Mouse (Mus musculus) midbrain, embryonic 11.5 days (tissue): Measurements from ENCODE around the gene Ubap1. TPM values are rescaled to one million over a fixed set of nuclear protein-coding genes. Genes with fewer than 3 reads are reported as not detected.

Experiments
- ATAC-seq: fragments of 200-750 bp; cut with Nextera tagmentation; 2 replicates; pipeline ENCODE4 v1.8.0; 2017; ENCODE audit warnings: moderate TSS enrichment, moderate library complexity; ENCODE audit not compliant: low FRiP score
- DNase-seq: peaks from one replicate; pipeline ENCODE4 v3.0.0; 2015; ENCODE audit warnings: low spot score; ENCODE audit errors: missing footprints
- H3K27ac ChIP-seq: fragments of 300-500 bp; sonication (generic); 2 replicates; pipeline ENCODE4 v1.5.1; 2014; ENCODE audit warnings: low read depth, low read length
- H3K27me3 ChIP-seq: fragments of 300-500 bp; sonication (generic); 2 replicates; pipeline ENCODE4 v1.6.1; 2014; ENCODE audit warnings: mild to moderate bottlenecking, low read length, moderate library complexity, mixed read lengths; ENCODE audit not compliant: control insufficient read depth, insufficient read depth
- H3K36me3 ChIP-seq: fragments of 300-500 bp; sonication (generic); 2 replicates; pipeline ENCODE4 v1.6.1; 2014; ENCODE audit warnings: mild to moderate bottlenecking, low read length, moderate library complexity, mixed read lengths; ENCODE audit not compliant: control insufficient read depth, insufficient read depth
- H3K4me1 ChIP-seq: fragments of 300-500 bp; sonication (generic); 2 replicates; pipeline ENCODE4 v1.6.1; 2014; ENCODE audit warnings: low read length; ENCODE audit not compliant: control insufficient read depth, insufficient read depth
- H3K4me2 ChIP-seq: fragments of 300-500 bp; sonication (generic); 2 replicates; pipeline ENCODE4 v1.6.1; 2014; ENCODE audit warnings: mild to moderate bottlenecking, moderate library complexity
- H3K4me3 ChIP-seq: fragments of 300-500 bp; sonication (generic); 2 replicates; pipeline ENCODE4 v1.5.1; 2014; ENCODE audit warnings: low read depth, low read length
- H3K9ac ChIP-seq: fragments of 300-500 bp; sonication (generic); 2 replicates; pipeline ENCODE4 v1.6.1; 2014; ENCODE audit warnings: low read length
- H3K9me3 ChIP-seq: fragments of 300-500 bp; sonication (generic); 2 replicates; pipeline ENCODE4 v1.6.1; 2016; ENCODE audit warnings: low read length; ENCODE audit not compliant: control insufficient read depth
- WGBS: fragments of 180-500 bp; shearing (Covaris S2); extraction: QIAGEN DNeasy Blood & Tissue Kit; methylation state at CpG from one replicate; pipeline ENCODE4 v1.1.7; 2014; 5-methylcytosine and 5-hydroxymethylcytosine counted together
- polyA plus RNA-seq: library from polyadenylated mRNA; unstranded; fragments of >200 nt; fragmentation: Nextera tagmentation; extraction: Ambion mirVana; gene quantifications from 2 replicates; pipeline ENCODE4 v1.2.1, GENCODE M21; 2014

Gene Ubap1
- polyA plus RNA-seq, 1 experiment from 2014 or later = 98.0 TPM

DNA sequence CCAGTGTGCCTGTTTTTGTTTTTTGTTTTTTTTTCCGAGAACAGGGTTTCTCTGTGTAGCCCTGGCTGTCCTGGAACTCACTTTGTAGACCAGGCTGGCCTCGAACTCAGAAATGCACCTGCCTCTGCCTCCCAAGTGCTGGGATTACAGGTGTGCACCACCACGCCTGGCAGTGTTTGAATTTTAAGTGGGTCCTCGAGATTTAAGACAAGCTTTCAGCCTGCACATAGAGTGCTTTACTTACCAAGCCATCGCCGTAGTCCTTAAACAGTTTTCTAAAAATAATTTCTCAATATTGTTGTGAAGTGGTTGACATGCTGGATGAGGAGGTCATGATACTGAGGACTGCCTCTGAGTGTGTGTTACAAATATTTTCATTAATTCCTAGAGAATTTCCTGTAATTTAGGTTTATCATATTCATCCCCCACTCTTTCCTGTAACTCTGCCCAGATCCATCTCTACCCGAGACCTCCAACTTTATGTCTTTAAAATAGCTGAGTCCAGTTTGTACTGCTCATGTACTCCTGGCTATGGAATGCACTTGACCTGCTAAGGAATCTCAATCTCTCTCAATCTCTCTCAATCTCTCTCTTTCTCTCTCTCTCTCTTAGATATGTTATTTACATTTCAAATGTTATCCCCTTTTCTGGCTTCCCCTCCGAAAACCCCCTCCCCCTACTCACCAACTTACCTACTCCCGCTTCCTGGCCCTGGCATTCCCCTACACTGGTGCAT, 21.1 kb downstream of the Ubap1 start:
- Histone ChIP-seq H3K36me3 (peaks cover 5% of the 10 kb centered on the region; the same call in 1 of the 2 replicates), H3K9me3 (no peaks in the 10 kb centered on the region), H3K4me1 (no peaks in the 10 kb centered on the region), H3K27ac (no peak overlapping the region), H3K27me3 (no peaks in the 10 kb centered on the region), H3K9ac (no peak overlapping the region), H3K4me3 (no peak overlapping the region), H3K4me2 (no peak overlapping the region)
- DNase-seq = peak; percentile 44
- whole genome bisulfite sequencing = 93% methylated on average over 9 of the region's 9 CpGs
- no peak for ATAC-seq

DNA sequence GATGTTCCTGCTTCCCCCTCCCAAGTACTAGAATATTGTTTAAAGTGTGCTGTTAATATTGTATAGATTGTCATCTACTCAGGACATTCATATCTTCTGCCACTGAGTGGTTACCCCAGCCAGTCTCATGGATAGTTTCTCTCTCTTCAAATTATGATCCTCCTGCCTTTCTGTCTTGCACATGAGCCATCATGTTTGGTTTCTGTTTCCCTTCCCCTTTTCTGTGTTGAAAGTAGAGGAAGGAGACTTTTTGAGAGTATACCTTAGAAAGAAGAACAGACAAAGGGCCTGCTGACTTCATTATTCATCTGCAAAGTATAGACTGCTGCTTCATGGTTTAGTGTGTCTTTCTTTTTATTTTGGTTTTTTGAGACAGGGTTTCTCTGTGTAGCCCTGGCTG, 28.8 kb downstream of the Ubap1 start:
- Histone ChIP-seq H3K36me3 (peaks cover 24% of the 10 kb centered on the region), H3K4me2 (no peak overlapping the region), H3K27ac (no peak overlapping the region), H3K4me1 (no peaks in the 10 kb centered on the region), H3K9ac (no peak overlapping the region), H3K27me3 (no peaks in the 10 kb centered on the region), H3K9me3 (no peaks in the 10 kb centered on the region), H3K4me3 (no peak overlapping the region)
- ATAC-seq (no peak), DNase-seq (peak; percentile 14)

DNA sequence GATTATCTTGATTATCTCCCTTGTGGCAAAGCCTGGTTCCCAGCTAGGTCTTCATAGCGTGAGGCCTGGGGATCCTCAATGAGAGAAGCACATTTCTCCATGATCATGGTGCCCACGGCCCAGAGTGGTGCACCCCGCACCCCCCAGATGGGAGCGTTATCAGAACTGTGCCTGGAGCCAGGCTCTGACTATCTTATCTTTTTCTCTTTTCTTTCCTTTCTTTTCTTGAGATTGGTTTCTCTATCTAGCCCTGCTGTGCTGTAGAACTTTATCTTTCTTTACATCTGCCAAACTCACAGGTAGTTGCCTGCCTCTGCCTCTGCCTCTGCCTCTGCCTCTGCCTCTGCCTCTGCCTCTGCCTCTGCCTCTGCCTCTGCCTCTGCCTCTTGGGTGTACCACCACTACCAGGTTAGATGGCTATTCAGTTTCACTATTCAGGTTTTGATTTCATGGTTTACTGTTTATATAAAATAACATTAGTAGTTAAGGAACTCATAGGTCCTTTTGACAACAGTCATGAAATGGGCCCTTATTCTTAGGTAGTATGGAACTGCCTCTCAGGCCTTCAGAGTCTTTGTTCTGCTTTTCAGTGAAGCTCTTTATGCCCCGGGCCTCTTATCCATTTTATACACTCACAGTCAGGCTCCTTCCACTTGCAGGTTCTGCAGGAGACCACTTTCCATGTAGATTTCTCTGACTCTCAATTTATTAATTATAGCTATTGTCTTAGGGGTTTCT, 32.6 kb downstream of the Ubap1 start:
- WGBS = 95% methylated on average over 5 of the region's 5 CpGs
- DNase-seq (peak; percentile 53), ATAC-seq (no peak)
- Histone ChIP-seq H3K4me1 (no peaks in the 10 kb centered on the region), H3K9me3 (no peaks in the 10 kb centered on the region), H3K4me2 (no peak overlapping the region), H3K4me3 (no peak overlapping the region), H3K27me3 (no peaks in the 10 kb centered on the region), H3K36me3 (peaks cover 14% of the 10 kb centered on the region), H3K9ac (no peak overlapping the region), H3K27ac (no peak overlapping the region)

DNA sequence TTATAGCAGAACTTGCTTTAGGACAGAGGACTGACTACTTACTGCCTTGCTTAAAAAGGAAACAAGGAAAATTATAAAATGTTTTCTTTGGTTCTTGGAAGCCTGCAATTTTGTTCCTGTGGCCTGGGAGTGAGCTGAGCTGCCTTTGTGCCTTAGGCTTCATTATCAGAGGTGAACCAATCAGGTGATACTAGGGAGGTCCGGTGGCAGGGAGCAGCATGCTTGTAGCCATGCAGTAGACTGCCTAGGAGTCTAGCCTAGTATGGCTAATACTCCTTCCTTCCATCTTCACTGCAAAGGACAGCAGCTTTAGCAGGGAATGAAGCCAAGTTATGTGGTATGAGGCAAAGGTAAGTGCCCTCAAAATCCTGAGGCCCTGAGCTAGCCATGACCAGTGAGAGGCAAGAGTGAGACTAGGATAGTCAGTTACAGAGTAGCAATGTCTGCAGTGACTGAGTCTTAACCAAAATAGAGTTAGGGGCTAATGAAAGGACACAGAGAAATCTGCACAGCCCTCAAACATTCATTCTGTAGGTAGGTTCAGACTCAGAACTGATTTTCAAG, 37.7 kb downstream of the Ubap1 start:
- Histone ChIP-seq H3K9me3 (no peaks in the 10 kb centered on the region), H3K4me2 (no peak overlapping the region), H3K27me3 (no peaks in the 10 kb centered on the region), H3K36me3 (peaks cover 9% of the 10 kb centered on the region), H3K4me3 (no peak overlapping the region), H3K27ac (no peak overlapping the region), H3K4me1 (no peaks in the 10 kb centered on the region), H3K9ac (no peak overlapping the region)
- no peak for ATAC-seq
- DNase-seq = no peak
- WGBS = 77% methylated on average over 1 of the region's 1 CpGs

DNA sequence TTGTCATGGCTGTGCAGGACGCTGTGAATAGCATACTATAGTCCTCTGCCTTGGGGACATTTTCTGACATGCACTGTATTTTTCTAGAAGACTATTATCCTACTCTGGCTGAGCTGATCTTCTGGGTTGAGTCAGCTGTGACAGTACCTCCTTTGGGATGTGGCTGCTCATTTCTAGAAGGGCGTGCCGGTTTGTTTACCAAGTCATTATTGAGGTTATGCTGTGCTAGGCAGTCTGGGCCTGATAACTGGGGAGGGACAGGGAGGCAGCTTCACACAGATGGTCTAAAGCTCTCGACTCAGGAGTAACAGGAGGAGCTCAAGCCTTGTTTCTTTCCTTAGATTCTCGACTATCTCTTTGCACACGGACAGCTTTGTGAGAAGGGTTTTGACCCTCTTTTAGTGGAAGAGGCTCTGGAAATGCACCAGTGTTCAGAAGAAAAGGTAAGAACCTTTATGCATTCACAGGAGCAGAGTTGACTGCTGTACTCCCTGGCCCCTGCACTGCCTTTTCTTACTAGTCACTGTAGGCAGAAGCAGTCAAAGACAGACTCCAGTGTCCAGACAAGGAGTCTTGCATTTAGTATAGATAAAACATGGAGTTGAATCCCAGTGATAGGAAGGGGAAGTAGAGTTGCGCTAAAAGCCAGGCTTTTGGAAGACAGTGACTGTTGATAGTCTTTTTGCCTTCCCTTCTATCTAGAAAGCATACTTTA, 39.1 kb downstream of the Ubap1 start:
- Histone ChIP-seq H3K4me2 (no peak overlapping the region), H3K9me3 (no peaks in the 10 kb centered on the region), H3K27ac (no peak overlapping the region), H3K9ac (no peak overlapping the region), H3K36me3 (peaks cover 11% of the 10 kb centered on the region), H3K4me3 (no peak overlapping the region), H3K27me3 (no peaks in the 10 kb centered on the region), H3K4me1 (no peaks in the 10 kb centered on the region)
- ATAC-seq (no peak), DNase-seq (no peak)
- WGBS = 87% methylated on average over 7 of the region's 7 CpGs

DNA sequence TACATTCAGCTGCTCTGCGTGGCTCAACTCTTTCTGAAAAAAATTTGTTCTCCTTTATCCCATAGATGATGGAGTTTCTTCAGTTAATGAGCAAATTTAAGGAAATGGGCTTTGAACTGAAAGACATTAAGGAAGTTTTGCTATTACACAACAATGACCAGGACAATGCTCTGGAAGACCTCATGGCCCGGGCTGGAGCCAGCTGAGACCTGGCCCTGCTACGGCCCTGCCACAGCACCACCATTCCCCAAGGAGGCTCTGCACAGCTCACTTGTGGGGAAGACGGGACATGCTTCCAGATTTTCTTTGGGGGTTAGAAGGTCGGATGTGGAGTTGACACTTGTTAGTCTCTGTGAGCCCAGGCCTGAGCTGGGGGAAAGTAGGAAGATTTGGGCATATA, 39.8 kb downstream of the Ubap1 start:
- Histone ChIP-seq H3K9me3 (no peaks in the 10 kb centered on the region), H3K27ac (no peak overlapping the region), H3K27me3 (no peaks in the 10 kb centered on the region), H3K4me3 (no peak overlapping the region), H3K4me2 (no peak overlapping the region), H3K36me3 (peaks cover 16% of the 10 kb centered on the region), H3K4me1 (no peaks in the 10 kb centered on the region), H3K9ac (no peak overlapping the region)
- DNase-seq (no peak), ATAC-seq (no peak)
- WGBS = 84% methylated on average over 5 of the region's 5 CpGs

DNA sequence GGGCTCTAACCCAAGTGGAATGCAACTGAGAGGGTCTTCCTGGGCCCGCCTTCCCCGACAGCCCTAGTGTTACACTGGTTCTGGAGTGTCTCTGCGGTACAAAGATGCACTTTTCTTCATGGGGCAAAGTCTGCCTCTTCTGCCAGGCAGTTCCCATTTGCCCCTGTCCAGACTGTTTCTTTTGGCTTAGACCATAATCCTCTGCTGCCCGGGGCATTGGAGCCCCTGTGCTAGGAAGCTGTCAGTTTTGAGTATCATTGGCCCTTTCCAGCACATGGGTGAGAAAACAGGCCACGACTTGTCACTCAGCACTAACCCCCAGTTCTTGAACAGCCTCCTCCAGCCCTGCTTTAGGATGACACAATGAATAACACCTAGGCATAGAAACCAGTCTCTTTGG, 40.4 kb downstream of the Ubap1 start:
- DNase-seq (no peak), ATAC-seq (no peak)
- H3K4me2 ChIP-seq = no peak overlapping the region
- H3K27ac ChIP-seq = no peak overlapping the region
- no peak overlapping the region for H3K4me3 ChIP-seq
- no peaks in the 10 kb centered on the region for H3K4me1 ChIP-seq
- no peak overlapping the region for H3K9ac ChIP-seq
- 88% methylated on average over 5 of the region's 5 CpGs for WGBS
- peaks cover 20% of the 10 kb centered on the region for H3K36me3 ChIP-seq
- no peaks in the 10 kb centered on the region for H3K9me3 ChIP-seq
- no peaks in the 10 kb centered on the region for H3K27me3 ChIP-seq

DNA sequence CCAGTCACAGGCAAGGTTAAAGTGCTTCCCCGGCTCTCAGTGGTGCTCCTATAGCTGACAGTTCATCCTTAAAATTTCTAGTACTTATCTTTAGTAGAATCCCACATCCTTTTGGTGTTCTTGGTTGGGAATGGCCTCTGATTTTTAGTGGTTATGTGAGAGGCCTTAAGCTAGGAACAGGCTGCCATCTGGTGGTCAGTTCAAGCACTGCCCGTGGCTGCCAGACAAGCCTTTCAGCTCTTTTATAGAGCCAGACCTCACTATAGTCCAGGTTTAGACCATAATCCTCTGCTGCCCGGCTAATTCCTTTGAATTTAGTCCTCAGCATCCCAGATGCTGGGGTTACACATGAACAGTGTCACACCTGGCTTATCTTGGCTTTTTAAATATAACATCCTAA, 41.3 kb downstream of the Ubap1 start:
- Histone ChIP-seq H3K4me2 (no peak overlapping the region), H3K9me3 (no peaks in the 10 kb centered on the region), H3K4me3 (no peak overlapping the region), H3K27ac (no peak overlapping the region), H3K27me3 (no peaks in the 10 kb centered on the region), H3K36me3 (peaks cover 23% of the 10 kb centered on the region), H3K4me1 (no peaks in the 10 kb centered on the region), H3K9ac (no peak overlapping the region)
- WGBS = 29% methylated on average over 3 of the region's 3 CpGs
- peak; percentile 52; the same call in 1 of the 2 replicates for ATAC-seq
- DNase-seq = peak; percentile 97

DNA sequence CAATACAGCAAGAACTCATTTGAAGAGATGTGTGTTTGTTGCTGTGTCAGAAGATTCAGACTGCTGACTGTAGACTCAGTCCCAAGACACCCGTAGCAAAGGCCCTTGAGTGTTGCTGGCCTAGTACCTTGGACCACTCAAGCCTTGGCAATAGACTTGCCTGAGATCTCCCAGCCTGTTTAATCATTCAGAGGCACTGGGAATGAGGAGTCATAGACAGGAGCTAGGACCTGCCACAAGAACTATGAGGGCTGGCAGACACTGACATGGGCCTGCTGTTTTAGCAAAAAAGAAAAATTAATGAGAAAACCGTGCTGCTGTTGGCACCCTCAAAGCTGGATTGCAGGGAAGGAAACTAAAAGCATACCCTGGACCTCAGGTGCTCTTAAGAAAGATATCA, 42.2 kb downstream of the Ubap1 start:
- no peak for ATAC-seq
- WGBS = 96% methylated on average over 2 of the region's 2 CpGs
- H3K4me3 ChIP-seq = no peak overlapping the region
- no peak for DNase-seq
- peaks cover 25% of the 10 kb centered on the region for H3K36me3 ChIP-seq
- no peaks in the 10 kb centered on the region for H3K27me3 ChIP-seq
- no peak overlapping the region for H3K9ac ChIP-seq
- H3K9me3 ChIP-seq = no peaks in the 10 kb centered on the region
- no peak overlapping the region for H3K4me2 ChIP-seq
- H3K27ac ChIP-seq = no peak overlapping the region
- H3K4me1 ChIP-seq = no peaks in the 10 kb centered on the region
